Mouse (Mus musculus) adrenal gland, postnatal 10 days (tissue): ENCODE measurements around the gene Fasn. TPM values are rescaled to one million over a fixed set of nuclear protein-coding genes. Genes with fewer than 3 reads are reported as not detected.
A peak's percentile ranks its signal among the peaks of the same experiment; 100 is the strongest.

ENCODE experiments used
- DNase-seq: peaks from one replicate; pipeline ENCODE4 v3.0.0; 2021; ENCODE audit warnings: mixed read lengths
- total RNA-seq, 2 experiments: library from RNA; stranded (reverse); gene quantifications; 2 replicates each; pipeline ENCODE4 v1.2.3; 2021

The Fasn gene
- total RNA-seq, 2 experiments from 2014 or later, result 93.1 to 104 TPM

- DNase-seq, result no peak
Measured at GRCm38 (mm10) chr11:120828416-120828815, 4.1 kb upstream of the Fasn start.

- DNase-seq, result no peak
Measured at GRCm38 (mm10) chr11:120826016-120826953, 1.9 kb upstream of the Fasn start.

GRCm38 (mm10) chr11:120825289-120825863 is 1.0 kb upstream of the Fasn start:
- no peak for DNase-seq

GRCm38 (mm10) chr11:120824787-120825288 is 491 bp upstream of the Fasn start:
- no peak for DNase-seq

DNA sequence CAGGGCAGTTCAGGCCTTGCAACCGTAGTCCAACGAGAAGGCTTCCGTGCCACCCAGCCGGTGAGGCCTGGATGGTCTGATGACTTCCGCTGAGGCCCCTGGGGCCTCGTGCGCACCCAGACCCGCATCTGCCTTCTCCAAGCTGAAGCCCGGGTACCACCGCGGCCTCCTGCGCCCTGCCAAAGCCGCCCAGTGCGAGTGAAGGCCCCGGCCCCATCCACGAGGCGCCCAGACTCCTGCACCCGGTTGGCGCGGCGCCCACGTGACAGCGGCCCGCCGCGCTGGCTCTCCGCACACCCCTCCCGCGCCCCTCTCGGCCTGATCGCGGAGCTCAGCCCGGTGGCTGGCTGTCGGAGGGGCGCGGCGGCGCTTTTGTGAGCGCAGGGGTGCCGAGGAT is 798 bp downstream of the Fasn start:
- DNase-seq, result peak; percentile 78

DNA sequence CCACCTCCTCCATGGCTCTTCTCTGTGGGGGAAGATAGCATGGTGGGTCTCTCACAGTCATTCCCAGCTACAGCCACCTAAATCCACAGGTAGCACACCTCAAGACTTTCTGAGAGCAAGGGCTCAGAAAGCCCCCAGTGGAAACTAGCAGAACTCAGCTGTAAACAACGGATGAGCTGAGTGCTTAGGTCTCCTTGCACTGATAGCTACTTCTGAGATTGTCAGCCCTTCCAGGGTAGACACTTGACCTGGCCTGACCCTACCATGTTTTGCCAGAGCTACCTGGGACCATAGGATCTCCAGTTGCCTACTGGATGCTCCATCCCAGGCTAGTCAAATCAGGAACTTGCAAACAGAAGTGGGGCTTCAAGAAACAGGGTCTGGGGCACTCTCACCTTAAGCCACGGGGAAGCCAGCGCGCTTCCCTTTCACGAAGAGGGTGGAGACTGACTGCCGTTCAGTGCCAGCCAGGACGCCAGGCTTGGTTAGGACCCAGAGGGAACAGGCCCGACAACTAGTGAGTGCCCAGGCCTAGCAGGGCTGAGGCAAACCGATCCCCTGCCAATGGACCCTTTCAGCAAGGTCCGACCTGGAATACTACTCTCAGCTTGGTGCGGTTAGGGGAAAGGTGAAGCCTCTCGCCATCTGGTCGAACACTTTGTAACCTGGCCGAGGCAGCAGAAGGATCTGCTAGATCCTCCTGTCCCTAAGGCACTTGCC is 1.4 kb downstream of the Fasn start:
- peak; percentile 61 for DNase-seq

DNA sequence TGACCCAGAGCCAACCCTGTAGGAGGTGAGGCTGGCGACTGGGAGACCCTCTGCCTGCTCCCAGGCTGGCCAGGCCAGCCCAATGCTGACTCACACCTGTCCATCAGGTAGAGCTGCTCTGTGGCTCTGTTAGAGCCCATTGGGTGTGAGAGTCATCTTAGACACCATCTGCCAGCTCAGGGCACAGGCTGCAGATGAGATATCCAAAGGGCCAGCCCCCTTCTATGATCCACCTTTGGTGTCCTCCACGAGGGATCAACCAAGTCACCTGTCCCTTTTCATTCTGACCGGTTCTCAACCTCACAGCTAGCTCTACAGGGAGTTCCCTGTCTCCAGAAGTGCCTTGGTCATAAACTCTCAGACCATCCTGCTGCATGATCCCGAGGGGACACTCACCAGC is 2.0 kb downstream of the Fasn start:
- DNase-seq, result no peak

GRCm38 (mm10) chr11:120821076-120821922 is 3.0 kb downstream of the Fasn start:
- no peak for DNase-seq

DNA sequence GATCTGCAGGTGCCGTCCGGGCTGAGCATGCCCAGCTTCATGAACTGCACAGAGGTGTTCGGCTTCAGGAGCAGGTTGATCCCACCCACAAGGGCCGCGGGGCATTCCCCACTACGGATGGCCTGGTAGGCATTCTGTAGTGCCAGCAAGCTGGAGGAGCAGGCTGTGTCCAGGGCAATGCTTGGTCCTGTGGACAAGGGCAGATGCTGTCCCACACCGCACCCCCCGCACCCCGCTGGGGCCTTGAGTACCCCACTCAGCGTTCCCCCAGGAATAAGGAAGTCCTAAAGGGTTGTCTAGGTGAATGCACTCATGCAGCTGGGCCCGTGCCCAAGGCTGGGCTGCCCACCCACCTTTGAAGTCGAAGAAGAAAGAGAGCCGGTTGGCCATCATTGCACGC is 3.8 kb downstream of the Fasn start:
- no peak for DNase-seq

DNA sequence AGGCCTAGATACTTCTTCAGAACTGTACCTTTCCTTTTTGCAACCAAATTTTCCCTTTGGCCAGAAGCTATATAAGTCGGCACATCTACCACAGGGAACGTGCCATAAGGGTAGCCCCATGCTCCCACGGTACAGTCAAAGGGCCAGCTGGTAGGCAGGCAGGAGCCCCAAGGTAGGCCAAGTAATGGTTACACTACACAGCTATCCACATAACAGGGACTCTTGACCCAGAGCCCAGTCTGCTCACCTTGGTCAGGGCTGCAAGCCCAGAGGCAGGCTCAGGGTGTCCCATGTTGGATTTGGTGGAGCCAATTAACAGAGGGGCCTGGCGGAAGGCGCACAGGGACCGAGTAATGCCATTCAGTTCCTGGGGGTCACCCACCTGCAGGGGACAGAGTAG is 4.8 kb downstream of the Fasn start:
- DNase-seq, result no peak

DNA sequence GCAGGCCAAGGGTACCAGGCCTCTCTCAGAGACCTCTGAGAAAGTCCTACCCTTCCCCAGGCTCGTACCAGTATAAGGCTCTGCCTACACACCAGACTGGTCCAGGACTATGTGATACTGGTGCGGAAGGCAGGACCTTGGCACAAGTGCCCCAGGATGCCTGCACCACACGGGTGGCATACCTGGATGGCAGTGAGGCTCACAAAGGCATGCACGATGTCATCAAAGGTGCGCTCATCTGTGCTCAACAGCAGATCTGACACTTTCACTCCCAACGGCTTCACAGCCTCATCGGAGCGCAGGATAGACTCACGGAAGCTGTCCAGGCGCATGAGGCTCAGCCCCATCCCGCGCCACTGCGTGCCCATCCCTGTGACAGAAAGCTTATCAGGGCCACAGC is 6.1 kb downstream of the Fasn start:
- DNase-seq, result no peak

- no peak for DNase-seq
Measured at GRCm38 (mm10) chr11:120817358-120817757, 7.0 kb downstream of the Fasn start.

DNA sequence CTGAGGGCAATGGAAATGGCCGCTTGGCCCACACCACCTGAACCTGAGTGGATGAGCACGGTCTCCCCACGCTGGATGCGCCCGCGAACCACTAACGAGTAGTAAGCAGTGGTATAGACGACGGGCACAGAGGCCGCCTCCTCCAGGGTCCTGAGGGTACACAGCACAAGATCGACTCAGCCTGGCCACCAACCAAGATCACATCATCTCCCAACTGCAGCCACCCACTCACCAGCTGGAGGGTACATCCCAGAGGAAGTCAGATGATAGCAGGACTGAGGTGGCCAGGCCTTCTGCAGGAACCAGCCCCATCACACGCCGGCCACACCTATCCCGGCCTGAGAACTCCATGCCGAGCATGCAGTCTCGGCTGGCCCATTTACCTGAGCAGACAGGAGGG is 12.3 kb downstream of the Fasn start:
- DNase-seq, result no peak

GRCm38 (mm10) chr11:120808010-120808409 is 16.3 kb downstream of the Fasn start:
- DNase-seq, result peak; percentile 40

DNA sequence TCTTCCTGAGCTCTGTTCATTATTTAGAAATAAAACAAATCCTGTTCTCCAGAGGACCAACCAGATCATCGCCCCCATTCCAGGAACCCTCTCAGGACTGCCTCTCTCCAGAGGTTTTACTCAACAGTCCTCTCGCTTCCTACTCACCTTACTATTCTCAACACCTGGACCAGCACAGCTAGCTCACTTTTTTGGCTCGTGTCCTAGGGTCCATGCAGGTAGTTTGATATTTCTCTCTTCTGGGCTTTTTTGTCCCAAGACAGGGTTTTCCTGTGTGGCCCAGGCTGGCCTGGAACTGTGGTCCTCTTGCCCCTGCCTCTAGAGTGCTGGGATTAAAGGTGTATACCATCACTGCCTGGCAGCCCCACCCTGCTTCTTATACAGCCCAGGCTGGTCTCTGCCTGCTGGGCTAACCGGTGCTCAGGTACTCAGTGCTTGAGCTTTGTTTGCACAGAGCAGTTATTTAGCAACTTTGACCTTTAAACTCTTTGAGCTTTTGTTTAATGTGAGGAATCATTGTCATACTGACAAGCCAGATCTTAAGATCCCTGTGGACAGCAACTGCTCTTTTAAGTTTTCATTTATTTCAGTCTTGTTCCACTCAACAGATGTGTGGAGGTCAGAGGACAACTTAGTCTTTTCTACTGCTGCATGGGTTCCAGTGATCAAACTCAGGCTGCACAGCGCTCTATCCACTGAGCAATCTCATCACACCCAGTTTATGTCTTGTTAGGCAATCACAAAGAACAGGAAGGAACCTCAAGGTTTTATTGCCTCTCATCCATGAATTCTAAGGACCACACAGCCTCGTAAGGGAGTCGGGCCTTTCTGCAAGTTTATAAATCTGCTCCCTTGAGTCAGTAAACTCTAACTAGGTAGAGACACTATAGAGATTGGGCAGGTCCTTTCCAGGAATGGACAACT is 18.7 kb downstream of the Fasn start:
- no peak for DNase-seq

- DNase-seq, result no peak
Measured at GRCm38 (mm10) chr11:120804769-120805168, 19.6 kb downstream of the Fasn start.

DNA sequence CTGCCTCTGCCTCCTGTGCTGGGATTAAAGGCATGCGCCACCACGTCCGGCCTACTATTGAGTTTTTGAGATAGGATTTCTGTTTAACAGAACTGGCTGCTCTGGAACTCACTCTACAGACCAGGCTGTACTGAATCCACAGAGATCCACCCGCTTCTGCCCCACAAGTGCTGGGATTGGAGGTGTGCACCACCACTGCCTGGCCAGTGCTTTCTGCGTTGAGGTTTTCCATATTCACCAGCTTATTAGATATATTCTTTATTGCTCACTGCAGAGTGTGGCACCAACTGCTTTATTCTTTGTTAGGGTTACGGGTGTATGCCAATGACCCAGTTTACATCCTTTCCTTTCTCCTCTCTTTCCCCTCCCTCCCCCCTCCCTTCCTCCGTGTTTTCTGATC is 20.1 kb downstream of the Fasn start:
- DNase-seq, result no peak

DNA sequence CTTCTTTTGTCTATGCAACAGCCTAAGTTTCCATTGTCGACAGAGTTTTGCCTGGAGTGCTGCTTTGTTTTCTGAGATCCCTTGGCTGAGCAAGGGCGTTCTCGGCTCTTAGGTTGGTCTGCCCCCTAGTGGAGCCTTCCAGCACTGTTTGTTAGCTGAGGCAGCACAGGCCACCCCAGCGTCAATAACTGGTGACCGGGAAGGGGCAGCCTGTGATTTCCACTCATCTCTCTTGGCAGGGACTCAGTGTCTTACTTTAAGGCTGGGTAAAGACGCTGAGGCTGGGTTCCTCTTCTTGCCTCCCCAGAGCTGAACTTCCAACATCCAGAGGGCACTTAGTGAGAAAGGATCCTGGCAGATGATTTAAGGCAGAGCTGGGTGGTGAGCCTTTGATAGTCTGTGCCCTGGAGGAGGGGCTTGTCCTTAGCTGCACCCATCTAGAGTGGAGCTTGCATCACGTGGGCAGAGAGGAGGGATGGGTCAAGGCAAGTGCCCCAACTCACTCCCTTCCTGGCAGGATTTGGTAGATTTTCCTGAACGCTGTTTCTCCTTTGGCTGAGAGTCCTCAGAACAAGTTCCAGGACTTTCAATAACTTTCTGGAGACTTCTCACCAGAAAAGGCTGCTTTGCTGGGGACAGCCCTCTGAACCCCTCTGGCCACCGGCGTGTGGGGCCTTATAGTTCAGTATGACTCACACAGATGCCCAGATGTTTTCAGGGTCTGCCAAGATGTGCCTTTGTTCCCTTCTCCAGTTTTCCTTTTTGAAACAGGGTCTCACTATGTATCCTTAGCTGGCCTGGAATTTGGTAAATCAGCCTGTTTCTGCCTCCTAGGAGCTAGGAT is 24.1 kb downstream of the Fasn start:
- DNase-seq, result peak; percentile 94

GRCm38 (mm10) chr11:120799316-120799890 is 24.9 kb downstream of the Fasn start:
- no peak for DNase-seq
